Comparison of ENCODE assay signal across 40 mouse cellular contexts in genomic region chr15:77626471-77626870, GRCm38 (mm10). TPM values are rescaled to one million over a fixed set of nuclear protein-coding genes. Genes with fewer than 3 reads are reported as not detected.
"Had no signal": no experiment of that assay in that cellular context is flagged by ENCODE, and none has a peak within 500 bp of the region (broad histone marks: within the 10 kb centered on the region; RNA-seq: fewer than 3 reads in every experiment).

No protein-coding gene starts in this region.

RNA-seq across cellular contexts. Expression of gene Apol11b, which starts 16.6 kb away (rescaled TPM):
- total RNA-seq: left cerebral cortex, postnatal 10 days; left cerebral cortex, postnatal 14 days; left cerebral cortex, postnatal 25 days; left cerebral cortex, postnatal 36 days; left cerebral cortex, postnatal 4 days; megakaryocyte progenitor cell, adult 5-6 weeks; megakaryocyte, adult 5-6 weeks; midbrain, postnatal 0 days had no signal
- polyA plus RNA-seq: limb, embryonic 10.5 days; limb, embryonic 11.5 days; limb, embryonic 12.5 days; limb, embryonic 14.5 days; liver, adult 2 months; lung, embryonic 16.5 days; macrophage; midbrain, embryonic 10.5 days; midbrain, embryonic 11.5 days; midbrain, embryonic 13.5 days; midbrain, embryonic 14.5 days; midbrain, embryonic 15.5 days; midbrain, embryonic 16.5 days; midbrain, postnatal 0 days; neural tube, embryonic 11.5 days; neural tube, embryonic 12.5 days had no signal

RNA-seq across cellular contexts. Expression of gene Gm36245, which starts 27.4 kb away (rescaled TPM):
- total RNA-seq: left cerebral cortex, postnatal 10 days; left cerebral cortex, postnatal 14 days; left cerebral cortex, postnatal 25 days; left cerebral cortex, postnatal 36 days; left cerebral cortex, postnatal 4 days; liver, adult 2 months; megakaryocyte progenitor cell, adult 5-6 weeks; megakaryocyte, adult 5-6 weeks; megakaryocyte-erythroid progenitor cell, adult 5-6 weeks; midbrain, postnatal 0 days; monocyte, adult 5-6 weeks had no signal
- polyA plus RNA-seq: limb, embryonic 10.5 days; limb, embryonic 11.5 days; limb, embryonic 12.5 days; limb, embryonic 13.5 days; limb, embryonic 14.5 days; limb, embryonic 15.5 days; liver, adult 2 months; liver, embryonic 11.5 days; liver, embryonic 12.5 days; liver, embryonic 13.5 days; liver, embryonic 14.5 days; liver, embryonic 15.5 days; liver, embryonic 16.5 days; liver, postnatal 0 days; lung, adult 2 months; lung, embryonic 14.5 days; lung, embryonic 15.5 days; lung, embryonic 16.5 days; lung, postnatal 0 days; macrophage; midbrain, embryonic 10.5 days; midbrain, embryonic 11.5 days; midbrain, embryonic 12.5 days; midbrain, embryonic 13.5 days; midbrain, embryonic 14.5 days; midbrain, embryonic 15.5 days; midbrain, embryonic 16.5 days; midbrain, postnatal 0 days; myocyte; neural tube, embryonic 11.5 days; neural tube, embryonic 12.5 days had no signal

RNA-seq across cellular contexts. Expression of gene Apol10b, which starts 30.5 kb away (rescaled TPM):
- total RNA-seq: left cerebral cortex, postnatal 10 days; left cerebral cortex, postnatal 14 days; left cerebral cortex, postnatal 25 days; left cerebral cortex, postnatal 4 days; megakaryocyte progenitor cell, adult 5-6 weeks; megakaryocyte, adult 5-6 weeks; megakaryocyte-erythroid progenitor cell, adult 5-6 weeks; midbrain, postnatal 0 days; monocyte, adult 5-6 weeks had no signal
- polyA plus RNA-seq: limb, embryonic 12.5 days; liver, embryonic 11.5 days; liver, embryonic 12.5 days; liver, embryonic 13.5 days; liver, embryonic 14.5 days; liver, embryonic 15.5 days; liver, embryonic 16.5 days; liver, postnatal 0 days; lung, embryonic 14.5 days; midbrain, embryonic 10.5 days; midbrain, embryonic 12.5 days; midbrain, embryonic 13.5 days; midbrain, postnatal 0 days; neural tube, embryonic 11.5 days; neural tube, embryonic 12.5 days had no signal
